Mouse (Mus musculus) urinary bladder, postnatal 4 days (tissue): ENCODE results near the gene B3galt6.

ENCODE experiments used
- DNase-seq, 2 experiments: peaks; one replicate each; pipeline ENCODE4 v3.0.0; 2021 to 2022; ENCODE audit warnings: low spot score in 2 of 2

Gene B3galt6

GRCm38 (mm10) chr4:155991211-155991907 lies 1.1 kb downstream of the B3galt6 start:
- DNase-seq: no peak

DNA sequence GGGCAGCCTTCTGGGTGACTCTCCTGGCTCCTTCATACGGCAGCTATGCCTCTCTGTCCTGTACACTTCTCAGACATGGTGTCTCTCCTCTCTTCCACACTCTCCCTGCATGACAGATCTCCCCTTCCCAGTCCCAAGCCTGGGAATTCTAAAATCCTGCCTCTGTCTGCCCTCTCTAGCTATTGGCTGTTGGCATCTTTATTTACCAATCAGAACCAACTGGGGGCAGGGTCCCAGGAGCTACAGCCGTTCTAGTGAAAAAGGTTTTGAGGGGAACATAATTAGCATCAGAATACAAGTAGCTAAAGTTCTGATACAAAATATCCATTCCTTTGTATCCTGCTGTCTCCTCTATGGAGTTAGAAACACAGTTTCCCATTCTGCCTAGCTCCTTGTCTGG lies 8.7 kb downstream of the B3galt6 start:
- DNase-seq: no peak

- no peak for DNase-seq
Observed at GRCm38 (mm10) chr4:155981436-155982082, 10.9 kb downstream of the B3galt6 start.

DNA sequence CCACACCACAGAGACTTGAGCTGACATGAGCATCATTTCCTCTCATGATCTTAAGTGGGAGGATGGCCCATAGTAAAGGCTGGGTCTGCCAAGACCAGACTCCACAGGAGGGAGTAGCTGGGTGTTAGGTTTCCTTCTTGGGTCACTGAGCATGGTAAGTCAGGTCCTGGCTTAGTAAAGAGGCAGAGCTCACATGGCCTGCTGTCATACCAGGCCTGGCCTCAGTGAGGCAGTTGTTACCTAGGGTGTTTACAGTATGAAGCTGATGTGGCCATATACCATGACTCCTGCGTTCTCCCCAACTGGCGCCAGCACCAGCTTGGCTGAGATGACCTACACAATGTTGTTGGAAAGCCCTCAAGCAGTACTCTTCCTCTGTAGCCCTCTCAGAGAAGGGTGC lies 19.2 kb downstream of the B3galt6 start:
- DNase-seq: no peak

DNA sequence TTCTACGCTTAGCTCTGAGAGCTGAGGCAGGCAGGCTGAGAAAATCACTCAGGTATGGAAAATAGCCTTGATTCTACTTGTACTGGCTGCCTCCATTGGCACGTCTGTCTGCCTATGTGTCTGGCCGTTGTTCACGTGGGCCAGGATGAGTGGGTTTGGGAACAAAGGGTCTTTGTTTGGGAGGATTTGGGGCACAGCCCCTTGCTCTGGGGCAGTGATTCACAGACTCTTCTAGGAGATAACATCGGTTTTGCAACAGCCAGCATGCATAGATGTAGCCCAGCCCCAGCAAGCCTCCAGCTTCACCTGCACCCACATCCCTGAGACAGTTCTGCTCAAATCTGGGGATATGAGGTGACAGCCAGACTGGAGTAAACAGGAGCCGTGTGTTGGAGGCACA lies 19.8 kb downstream of the B3galt6 start:
- no peak for DNase-seq

DNA sequence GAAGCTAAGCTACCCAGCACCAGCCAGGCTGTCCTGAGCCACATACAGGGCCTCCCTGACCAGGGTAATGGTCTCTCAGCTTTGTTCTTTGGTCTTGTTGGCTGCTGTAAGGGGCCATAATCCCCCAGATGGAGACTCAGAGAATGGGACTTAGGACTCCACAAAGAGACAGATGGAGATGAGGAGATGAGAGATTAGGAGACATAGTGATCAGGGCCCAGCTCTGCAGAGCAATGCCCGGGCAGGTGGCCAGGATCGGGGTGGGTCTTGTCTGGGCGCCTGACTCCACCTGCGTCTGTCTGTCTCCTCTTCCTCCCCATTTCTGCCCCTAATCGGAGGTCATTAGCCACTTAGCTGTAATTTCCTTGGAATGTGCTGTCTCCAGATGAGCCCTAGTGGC lies 22.2 kb downstream of the B3galt6 start:
- DNase-seq: no peak

DNA sequence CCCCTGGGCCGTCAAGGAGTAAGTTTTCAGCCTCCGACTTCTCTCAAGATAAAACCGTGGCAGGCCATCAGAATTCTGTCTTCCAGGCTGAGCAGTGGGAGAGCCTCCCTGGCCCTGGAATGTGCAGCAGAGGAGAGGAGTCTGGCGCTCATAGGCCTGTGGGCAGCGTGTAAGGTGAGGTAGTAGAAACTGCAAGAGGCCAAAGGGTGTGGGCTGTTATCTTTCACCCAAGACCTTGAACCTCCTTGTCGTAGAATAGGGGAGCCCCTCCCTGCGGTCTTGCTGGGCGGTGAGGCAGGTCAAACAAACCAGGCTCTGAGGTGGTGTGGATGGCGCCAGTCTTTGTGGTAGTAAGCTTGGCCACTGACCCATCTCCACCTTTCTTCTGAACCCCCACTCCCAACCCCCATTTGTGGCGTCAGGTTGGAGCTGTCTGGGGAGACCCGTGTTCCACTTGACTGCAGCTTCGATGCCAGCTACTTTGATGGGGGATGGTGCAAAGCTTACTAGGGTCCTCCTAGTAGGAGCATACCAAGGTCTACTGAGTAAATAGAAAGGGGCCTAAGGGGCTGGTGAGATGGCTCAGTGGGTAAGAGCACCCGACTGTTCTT lies 23.3 kb downstream of the B3galt6 start:
- DNase-seq: no peak

- DNase-seq: no peak
Observed at GRCm38 (mm10) chr4:155964396-155964795, 28.1 kb downstream of the B3galt6 start.

DNA sequence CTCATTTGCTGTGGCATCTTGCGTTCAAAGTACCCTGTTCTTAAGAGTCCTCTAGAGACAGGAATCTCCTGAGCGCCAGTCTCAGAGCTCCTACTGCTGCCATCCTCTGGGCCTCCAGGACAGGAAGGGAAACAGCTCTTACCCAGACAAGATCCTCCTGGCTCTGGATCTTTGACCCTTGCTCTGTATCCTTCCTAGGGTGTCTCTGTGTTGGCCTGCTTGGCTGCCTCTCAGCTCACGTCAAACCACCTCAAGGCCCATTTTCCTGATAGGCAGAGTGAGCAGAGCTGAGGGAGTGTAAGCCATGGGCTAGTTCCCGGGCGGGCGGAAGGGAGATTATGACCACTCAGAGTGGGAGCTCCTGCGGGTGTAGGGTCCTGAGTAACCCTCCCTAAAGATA lies 29.3 kb downstream of the B3galt6 start:
- DNase-seq: no peak

DNA sequence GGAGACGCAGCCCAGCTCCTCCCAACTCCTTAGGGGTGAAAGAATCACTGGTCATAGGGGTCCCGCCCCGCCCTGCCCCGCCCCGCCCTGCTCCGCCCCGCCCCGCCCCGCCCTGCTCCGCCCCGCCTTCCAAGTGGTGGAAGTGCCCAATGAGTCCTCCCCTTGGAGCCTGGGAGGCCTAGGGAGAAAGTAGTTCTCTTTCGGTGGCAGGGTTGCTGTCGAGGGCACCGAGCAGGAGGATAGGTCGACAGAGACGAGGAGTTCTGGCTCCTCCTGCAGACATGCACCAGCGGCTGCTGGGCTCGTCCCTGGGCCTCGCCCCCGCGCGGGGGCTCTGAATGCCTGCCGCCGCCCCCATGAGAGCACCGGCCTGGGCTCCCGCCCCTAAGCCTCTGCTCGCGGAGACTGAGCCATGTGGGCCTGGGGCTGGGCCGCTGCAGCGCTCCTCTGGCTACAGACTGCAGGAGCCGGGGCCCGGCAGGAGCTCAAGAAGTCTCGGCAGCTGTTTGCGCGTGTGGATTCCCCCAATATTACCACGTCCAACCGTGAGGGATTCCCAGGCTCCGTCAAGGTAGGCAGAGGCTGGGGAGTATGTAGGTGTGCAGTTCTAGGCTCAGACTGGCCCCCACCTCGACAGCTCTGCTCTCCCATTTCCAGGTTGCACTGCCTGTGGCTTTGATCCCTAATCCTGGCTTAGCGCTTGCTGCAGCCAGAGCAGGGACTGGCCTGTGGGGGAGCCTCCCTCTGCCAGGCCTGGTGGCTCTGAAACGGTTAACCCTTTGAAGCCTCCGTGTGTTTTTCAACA lies 30.1 kb downstream of the B3galt6 start, which contains the start of gene C1qtnf12:
Gene C1qtnf12, plus strand, starts transcription at position 152 of the 805 bp plus-strand sequence.
- peak in 1 of 2 experiments; percentile 34 for DNase-seq

GRCm38 (mm10) chr4:155959275-155959674 lies 33.2 kb downstream of the B3galt6 start:
- peak; percentile 61 to 74 for DNase-seq

DNA sequence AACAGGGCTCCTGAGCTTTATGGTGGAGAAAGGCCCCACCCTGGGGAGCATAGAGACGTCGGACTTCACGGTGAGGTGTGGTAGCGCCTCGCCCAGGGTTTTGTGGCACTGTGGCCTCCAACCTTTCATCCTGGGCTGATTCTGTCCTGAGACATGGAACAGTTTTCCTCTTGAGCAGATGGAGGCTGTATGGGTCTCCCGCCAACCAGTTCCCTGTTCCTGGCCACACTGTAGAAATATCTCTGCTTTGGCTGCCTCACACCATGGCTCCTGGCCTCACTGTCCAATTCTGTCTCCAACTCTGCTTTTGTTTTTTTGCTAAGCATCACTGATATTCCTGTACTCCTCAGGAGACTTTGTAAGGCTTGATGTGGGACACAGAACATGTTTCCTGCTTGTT lies 37.0 kb downstream of the B3galt6 start:
- DNase-seq: no peak

GRCm38 (mm10) chr4:155947094-155947493 lies 45.4 kb downstream of the B3galt6 start:
- no peak for DNase-seq

GRCm38 (mm10) chr4:155944271-155944670 lies 48.2 kb downstream of the B3galt6 start:
- no peak for DNase-seq

GRCm38 (mm10) chr4:155943534-155944249 lies 48.8 kb downstream of the B3galt6 start, which contains the start of gene Ube2j2:
Gene Ube2j2 (plus strand): TSS chr4:155943831.
- peak; percentile 94 to 96 for DNase-seq

GRCm38 (mm10) chr4:155943049-155943452 lies 49.4 kb downstream of the B3galt6 start:
- peak in 1 of 2 experiments; percentile 62 for DNase-seq
